Mouse (Mus musculus): Measurements from ENCODE around the gene Tmem9b.

DNA sequence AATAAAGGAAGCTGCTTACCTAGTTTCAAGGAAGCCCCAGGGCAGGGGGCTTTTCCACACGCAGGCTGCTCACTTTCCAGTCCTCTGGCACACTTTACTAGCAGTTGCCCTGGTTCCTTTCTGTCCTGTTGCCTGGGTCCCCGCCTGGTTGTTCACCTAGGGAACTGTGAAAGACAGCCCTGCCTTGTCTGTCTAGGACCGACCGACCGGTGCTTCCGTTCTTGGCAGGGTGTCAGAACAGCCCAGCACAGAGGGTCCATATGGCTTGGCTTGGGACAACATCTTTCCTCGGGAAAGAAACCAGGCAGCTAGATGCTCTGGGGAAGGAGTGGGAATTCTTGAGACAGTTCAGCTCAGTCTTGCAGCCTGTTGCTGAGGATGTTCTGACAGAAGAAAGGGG lies 30.6 kb upstream of the Tmem9b start:
- TF ChIP-seq EP300 (optimal IDR thresholded peaks at IDR 0.05) (no peak), CTCF (IDR thresholded peaks at IDR 0.05; ENCODE audit: low read depth) (no peak)
